Mouse (Mus musculus) heart, adult 2 months (tissue): ENCODE measurements around the gene Tuba1c.

Experiments
- CTCF ChIP-seq: fragments of 200-600 bp; IDR thresholded peaks from 2 replicates; pipeline ENCODE4 v1.8.1; 2022; ENCODE audit warnings: antibody characterized with exemption, mild to moderate bottlenecking, moderate library complexity
- EP300 ChIP-seq: fragments of 200-500 bp; IDR thresholded peaks from 2 replicates; pipeline ENCODE4 v1.6.1; 2011; ENCODE audit warnings: low read depth, low read length, control low read depth; ENCODE audit not compliant: insufficient read depth

- no peak for TF ChIP-seq CTCF
- no peak for TF ChIP-seq EP300
Measured at GRCm38 (mm10) chr15:99078181-99078910, 48.7 kb downstream of the Tuba1c start.
